Comparison of ENCODE assay signal across 12 mouse cellular contexts in the genomic region with DNA sequence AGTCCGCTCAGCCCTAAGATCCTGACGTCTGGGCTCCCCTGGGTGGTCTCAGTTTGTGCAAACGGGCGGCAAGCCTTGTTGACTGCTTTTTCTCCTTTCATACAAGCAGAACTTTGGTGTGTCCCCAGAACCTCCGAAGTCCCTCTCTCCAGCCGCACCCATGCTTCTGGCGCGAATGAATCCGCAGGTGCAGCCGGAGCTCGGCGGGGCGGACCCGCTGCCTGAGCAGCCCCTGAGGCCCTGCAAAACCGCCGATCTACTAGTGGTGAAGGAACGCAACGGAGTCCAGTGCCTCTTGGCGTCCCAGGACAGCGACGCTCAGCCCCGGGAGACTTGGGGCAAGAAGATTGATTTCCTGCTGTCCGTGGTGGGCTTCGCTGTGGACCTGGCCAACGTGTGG. TPM values are rescaled to one million over a fixed set of nuclear protein-coding genes. Genes with fewer than 3 reads are reported as not detected.
DNase-seq lines count a peak whose midpoint lies in the region; ATAC-seq and TF ChIP-seq lines count a peak whose summit lies in the region.
"Had no signal": no experiment of that assay in that cellular context is flagged by ENCODE, and none has a peak within 500 bp of the region (broad histone marks: within the 10 kb centered on the region; RNA-seq: fewer than 3 reads in every experiment).

No protein-coding gene starts in this region.

- H3K4me1 ChIP-seq in heart, postnatal 0 days (ENCODE audit: control insufficient read depth, insufficient read depth), result no peaks in the 10 kb centered on the region
- H3K4me1 ChIP-seq in midbrain, embryonic 14.5 days (ENCODE audit: control insufficient read depth, insufficient read depth, low read length), result 0 out of 2 replicates have a peak, but pooled peaks cover 10% of the 10 kb centered on the region

- no peak for TF ChIP-seq EP300 in heart, postnatal 0 days (IDR thresholded peaks at IDR 0.05; ENCODE audit: low read depth)

- H3K9me3 ChIP-seq in heart, postnatal 0 days (replicated peaks; ENCODE audit: control insufficient read depth, low read length), result no peaks in the 10 kb centered on the region
- H3K9me3 ChIP-seq in midbrain, embryonic 14.5 days (ENCODE audit: control insufficient read depth, low read length), result no peaks in the 10 kb centered on the region

- DNase-seq in heart, postnatal 0 days (ENCODE audit: low spot score), result no peak
- no peak for DNase-seq in heart, adult 18-20 months
- DNase-seq in midbrain, embryonic 14.5 days, result peak; percentile 17
- no peak for DNase-seq in right cerebral cortex, adult 2 months (ENCODE audit: low spot score in 2 of 2)
- no peak for DNase-seq in yolk sac, embryonic 10.5 days (ENCODE audit: low spot score)
- DNase-seq: cerebellum, adult 11 months; kidney, adult 9 months had no signal

- ATAC-seq in heart, postnatal 0 days (ENCODE audit: insufficient read depth, low read depth), result no peak
- ATAC-seq in common myeloid progenitor, adult 5-6 weeks (replicated peaks; ENCODE audit: low read depth, poor library complexity, severe bottlenecking), result peak; percentile 64
- ATAC-seq in granulocyte monocyte progenitor cell, adult 5-6 weeks (replicated peaks; ENCODE audit: poor library complexity, severe bottlenecking), result peak; percentile 55
- ATAC-seq in midbrain, embryonic 14.5 days (ENCODE audit: low FRiP score, low TSS enrichment), result no peak
- no peak for ATAC-seq in frontal cortex, adult (ENCODE audit: low TSS enrichment)

- under 1% methylated on average over 25 of the region's 25 CpGs for WGBS in heart, postnatal 0 days
- 2% methylated on average over 25 of the region's 25 CpGs for WGBS in midbrain, embryonic 14.5 days

- no peak for TF ChIP-seq CTCF in heart, postnatal 0 days (IDR thresholded peaks at IDR 0.05; ENCODE audit: low read depth)

- H3K9ac ChIP-seq in heart, postnatal 0 days (replicated peaks; ENCODE audit: low read depth, low read length), result no peak overlapping the region
- H3K9ac ChIP-seq in midbrain, embryonic 14.5 days (replicated peaks; ENCODE audit: low read length), result no peak overlapping the region

- peak overlapping the region; percentile 37 for H3K4me3 ChIP-seq in heart, postnatal 0 days (ENCODE audit: low read depth, low read length)
- H3K4me3 ChIP-seq in midbrain, embryonic 14.5 days (replicated peaks; ENCODE audit: low read depth, low read length), result peak overlapping the region; percentile 39

- H3K27ac ChIP-seq in heart, postnatal 0 days (ENCODE audit: low read depth), result no peak overlapping the region
- H3K27ac ChIP-seq in midbrain, embryonic 14.5 days (replicated peaks; ENCODE audit: low read depth, low read length), result no peak overlapping the region

- peak overlapping the region; percentile 58; the same call in 1 of the 2 replicates for H3K4me2 ChIP-seq in heart, postnatal 0 days (ENCODE audit: low read depth, low read length)
- H3K4me2 ChIP-seq in midbrain, embryonic 14.5 days (ENCODE audit: low read length), result peak overlapping the region; percentile 77

- H3K27me3 ChIP-seq in heart, postnatal 0 days (ENCODE audit: control insufficient read depth, insufficient read depth, low read length), result peaks cover 66% of the 10 kb centered on the region
- H3K27me3 ChIP-seq in midbrain, embryonic 14.5 days (ENCODE audit: control insufficient read depth, insufficient read depth, low read length), result peaks cover 33% of the 10 kb centered on the region
- H3K27me3 ChIP-seq: CH12.LX had no signal

- H3K36me3 ChIP-seq in heart, postnatal 0 days (replicated peaks; ENCODE audit: control insufficient read depth, insufficient read depth, low read length), result no peaks in the 10 kb centered on the region
- no peaks in the 10 kb centered on the region for H3K36me3 ChIP-seq in midbrain, embryonic 14.5 days (ENCODE audit: control insufficient read depth, insufficient read depth, low read length)

RNA-seq across cellular contexts. Expression of a gene that starts 1.2 kb away (rescaled TPM):
- 0.27 TPM in 1 of 2 replicates, not detected in the other for total RNA-seq in heart, postnatal 0 days (2014; rRNA removed; ENCODE audit: low replicate concordance)
- polyA plus RNA-seq in heart, postnatal 0 days (2015; fragmentation: Nextera tagmentation; extraction: Ambion mirVana), result not detected in 2 replicates
- total RNA-seq in heart, adult 18-20 months (2021), result under 1 TPM; 0.07 to 0.13 TPM
- total RNA-seq in common myeloid progenitor, adult 5-6 weeks (2017), result not detected in 2 replicates
- total RNA-seq in granulocyte monocyte progenitor cell, adult 5-6 weeks (2014; fragmentation: Nextera tagmentation), result not detected in 2 replicates
- total RNA-seq in granulocyte monocyte progenitor cell, adult 5-6 weeks (2017), result not detected in 2 replicates
- 2.4 and 3.8 TPM in 2 replicates for polyA plus RNA-seq in midbrain, embryonic 14.5 days (2014; fragmentation: Nextera tagmentation; extraction: Ambion mirVana)
- total RNA-seq: CH12.LX; neutrophil, adult 5-6 weeks had no signal

RNA-seq across cellular contexts. Expression of a gene that starts 59.9 kb away (rescaled TPM):
- total RNA-seq in heart, postnatal 0 days (2014; rRNA removed; ENCODE audit: low replicate concordance), result 0.38 TPM in 1 of 2 replicates, not detected in the other
- polyA plus RNA-seq in heart, postnatal 0 days (2015; fragmentation: Nextera tagmentation; extraction: Ambion mirVana), result 0.11 TPM in 1 of 2 replicates, not detected in the other
- total RNA-seq in heart, adult 18-20 months (2021), result not detected
- total RNA-seq in common myeloid progenitor, adult 5-6 weeks (2017), result 1.4 and 1.9 TPM in 2 replicates
- total RNA-seq in granulocyte monocyte progenitor cell, adult 5-6 weeks (2014; fragmentation: Nextera tagmentation), result 4.2 TPM in 1 of 2 replicates, not detected in the other
- total RNA-seq in granulocyte monocyte progenitor cell, adult 5-6 weeks (2017), result 0.98 and 1.7 TPM in 2 replicates
- polyA plus RNA-seq in midbrain, embryonic 14.5 days (2014; fragmentation: Nextera tagmentation; extraction: Ambion mirVana), result 0.29 and 0.30 TPM in 2 replicates
- total RNA-seq: CH12.LX had no signal

Comparison
In these comparisons a context has a peak if more than half of its experiments do, and no peak if none do; other contexts are left out.
1. ATAC-seq: peak in common myeloid progenitor, adult 5-6 weeks (single experiment) and granulocyte monocyte progenitor cell, adult 5-6 weeks (single experiment); none in heart, postnatal 0 days (single experiment), midbrain, embryonic 14.5 days (single experiment) and frontal cortex, adult (single experiment).